Mouse (Mus musculus): Measurements from ENCODE around the gene Tmem63a.
A peak's percentile ranks its signal among the peaks of the same experiment; 100 is the strongest.

Gene Tmem63a

GRCm38 (mm10) chr1:181009011-181009590, 67.0 kb downstream of the Tmem63a start:
- no peak for DNase-seq (ENCODE audit: low spot score in 2 of 2)

DNA sequence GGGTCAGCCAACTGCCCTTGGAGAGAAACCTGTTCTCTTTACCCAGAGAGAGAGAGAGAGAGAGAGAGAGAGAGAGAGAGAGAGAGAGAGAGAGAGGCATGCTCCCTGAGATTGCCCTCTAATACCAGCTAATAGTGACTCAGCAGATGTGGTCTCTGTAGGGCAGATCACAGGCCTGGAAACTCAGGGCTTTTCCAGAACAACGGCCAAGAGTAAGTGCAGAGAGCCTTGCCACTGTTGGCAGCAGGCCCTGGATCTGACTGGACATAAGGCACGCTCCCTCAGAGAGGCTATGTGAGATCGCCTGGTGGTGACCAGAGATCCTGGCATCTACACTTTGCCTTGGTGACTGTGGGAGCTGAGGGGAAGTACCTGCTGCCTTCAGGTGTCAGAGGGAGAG, 67.6 kb downstream of the Tmem63a start:
- no peak for DNase-seq (ENCODE audit: low spot score in 2 of 2)

DNA sequence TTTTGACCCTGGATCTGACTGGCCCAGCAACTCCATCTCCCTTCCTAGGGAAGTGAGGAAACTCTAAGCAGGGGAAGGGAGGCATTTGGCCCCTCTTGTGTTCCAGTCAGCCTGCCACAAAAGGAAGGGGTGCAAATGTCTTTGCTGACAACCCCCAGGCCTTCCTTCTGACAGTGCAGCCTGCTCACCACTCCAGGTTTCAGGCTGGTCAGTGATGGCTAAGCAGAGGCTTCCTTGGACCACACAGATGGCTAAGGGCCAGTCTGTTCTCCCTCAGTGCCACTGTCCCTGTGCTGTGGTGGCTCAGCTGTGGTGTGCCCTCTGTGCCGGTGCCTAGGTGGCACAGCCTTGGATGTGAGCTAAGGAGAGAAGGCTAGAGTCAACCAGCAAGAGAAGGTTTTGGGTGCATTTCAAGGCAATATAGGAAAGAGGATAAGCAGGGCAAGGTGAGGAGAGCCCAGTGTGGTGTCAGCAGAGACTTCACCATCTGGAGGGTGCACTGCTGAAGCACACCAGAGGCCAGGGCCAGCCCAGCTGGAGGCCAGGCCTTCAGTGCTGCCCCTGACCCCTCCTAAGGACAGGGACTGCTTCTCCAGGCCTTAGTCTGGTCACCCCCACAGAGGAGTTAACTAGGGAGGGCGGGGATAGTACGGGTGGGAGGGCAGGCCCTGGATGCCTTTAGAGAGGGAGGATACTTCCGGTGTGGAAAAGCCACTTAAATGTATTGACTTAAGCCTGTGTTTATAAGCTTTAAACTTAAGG, 68.2 kb downstream of the Tmem63a start:
- DNase-seq (ENCODE audit: low spot score in 2 of 2) = peak in 1 of 2 experiments; percentile 15

- DNase-seq (ENCODE audit: low spot score in 2 of 2) = no peak
Measured at GRCm38 (mm10) chr1:181011601-181012000, 69.5 kb downstream of the Tmem63a start.

GRCm38 (mm10) chr1:181012416-181012815, 70.3 kb downstream of the Tmem63a start:
- no peak for DNase-seq (ENCODE audit: low spot score in 2 of 2)

GRCm38 (mm10) chr1:181013446-181013845, 71.3 kb downstream of the Tmem63a start:
- no peak for DNase-seq (ENCODE audit: low spot score in 2 of 2)

GRCm38 (mm10) chr1:181014731-181015500, 72.8 kb downstream of the Tmem63a start:
- peak in 1 of 2 experiments; percentile 38 for DNase-seq (ENCODE audit: low spot score in 2 of 2)

DNA sequence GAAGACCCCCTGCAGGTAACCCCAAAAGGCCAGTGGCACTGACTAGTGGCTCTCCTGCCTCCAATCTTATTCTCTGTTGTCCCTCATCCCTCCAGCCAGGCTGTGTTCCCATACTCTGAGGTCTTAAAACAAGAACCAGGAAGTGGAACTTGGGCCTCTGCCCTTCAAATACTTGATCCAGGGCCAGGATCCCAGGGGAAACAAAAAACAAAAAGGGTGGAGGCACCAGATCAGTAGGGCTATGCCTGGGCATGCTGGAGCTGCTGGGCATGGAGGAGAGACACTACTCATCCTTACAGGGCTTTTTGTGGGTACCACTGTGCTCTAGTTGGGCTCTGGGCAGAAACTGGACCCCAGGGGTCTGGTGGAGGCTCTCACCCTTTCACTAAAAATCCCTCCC, 73.4 kb downstream of the Tmem63a start:
- no peak for DNase-seq (ENCODE audit: low spot score in 2 of 2)

GRCm38 (mm10) chr1:181016045-181016444, 73.9 kb downstream of the Tmem63a start:
- no peak for DNase-seq (ENCODE audit: low spot score in 2 of 2)

- peak in 1 of 2 experiments; percentile 50 for DNase-seq (ENCODE audit: low spot score in 2 of 2)
Measured at GRCm38 (mm10) chr1:181016532-181017131, 74.5 kb downstream of the Tmem63a start.

DNA sequence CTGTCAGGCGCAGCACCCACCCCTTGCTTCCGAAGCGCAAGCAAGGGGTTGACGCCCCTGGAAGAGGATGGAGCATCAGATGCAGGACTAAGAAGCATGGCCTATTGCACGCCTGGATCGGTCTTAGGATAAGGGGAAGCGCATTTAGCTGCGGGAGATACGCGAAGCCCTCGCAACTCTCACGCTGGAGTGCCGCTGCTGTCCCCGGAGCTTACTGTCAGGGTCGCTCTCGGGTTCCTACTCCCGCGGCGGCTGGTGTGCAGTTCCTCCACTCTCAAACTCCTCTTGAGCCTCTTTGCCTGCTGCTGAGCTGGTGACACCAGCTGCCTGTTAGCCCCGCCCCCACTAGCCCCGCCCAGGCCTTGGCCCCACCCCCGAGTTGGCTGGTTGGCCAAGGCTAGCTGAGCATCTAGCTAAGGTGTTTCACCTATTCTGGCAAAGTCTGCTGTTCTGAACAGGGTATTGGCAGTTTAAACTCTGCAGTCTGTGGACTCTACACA, 75.1 kb downstream of the Tmem63a start:
- DNase-seq (ENCODE audit: low spot score in 2 of 2) = peak; percentile 47 to 69

- no peak for DNase-seq (ENCODE audit: low spot score in 2 of 2)
Measured at GRCm38 (mm10) chr1:181017890-181018420, 75.8 kb downstream of the Tmem63a start.

DNA sequence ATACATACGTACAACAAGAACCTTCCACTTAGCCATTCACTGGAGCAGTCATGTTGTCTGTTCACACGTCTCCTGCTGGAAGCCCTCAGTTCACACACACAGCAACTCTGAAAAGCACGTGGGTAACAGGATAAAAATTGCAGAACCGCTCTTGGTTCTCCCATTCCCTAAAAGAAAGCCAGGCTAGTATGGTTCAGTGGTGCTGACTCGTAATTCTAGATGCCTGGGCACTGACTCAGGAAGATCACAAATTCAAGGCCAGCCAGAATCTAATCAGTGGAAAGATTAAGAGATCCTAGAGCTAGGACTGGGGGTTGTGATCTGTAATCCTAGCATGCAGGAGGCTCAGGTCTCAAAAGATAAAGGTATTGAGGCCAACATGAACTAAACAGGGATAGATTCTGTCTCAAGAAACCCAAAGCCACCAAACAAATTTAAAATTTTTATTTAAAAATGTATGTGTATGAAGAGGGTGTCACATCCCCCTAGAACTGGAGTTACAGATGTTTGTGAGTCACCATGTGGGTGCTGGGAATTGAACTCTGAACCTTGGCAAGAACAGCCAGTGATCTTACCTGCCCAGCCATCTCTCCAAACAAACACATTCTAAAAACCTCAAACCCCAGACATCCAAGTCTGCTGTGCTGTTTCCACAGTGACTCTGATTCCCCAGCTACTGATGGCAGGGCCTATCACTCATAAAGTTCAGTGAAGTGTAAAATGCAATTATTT, 78.8 kb downstream of the Tmem63a start, which contains the start of gene Ephx1:
Gene Ephx1, minus strand, starts transcription at position 149 of the 732 bp plus-strand sequence.
- no peak for DNase-seq (ENCODE audit: low spot score in 2 of 2)

DNA sequence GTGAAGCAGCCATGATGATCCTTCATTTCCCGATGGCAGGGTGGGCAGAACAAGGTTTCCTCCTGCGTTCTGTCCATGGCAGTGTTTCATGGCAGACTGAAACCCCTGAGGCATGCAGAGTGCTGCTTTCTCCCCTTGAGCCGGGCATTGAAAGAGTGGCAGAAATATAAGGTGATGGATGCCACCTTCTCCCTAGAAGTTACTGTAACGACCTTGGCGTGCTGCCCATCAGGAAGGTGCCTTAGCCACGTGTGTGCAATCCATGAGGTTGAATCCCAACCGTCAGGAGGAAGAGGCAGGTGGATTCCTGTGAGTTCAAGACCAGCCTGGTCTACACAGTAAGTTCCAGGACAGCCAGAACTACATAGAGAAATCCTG, 79.3 kb downstream of the Tmem63a start:
- no peak for DNase-seq (ENCODE audit: low spot score in 2 of 2)

DNA sequence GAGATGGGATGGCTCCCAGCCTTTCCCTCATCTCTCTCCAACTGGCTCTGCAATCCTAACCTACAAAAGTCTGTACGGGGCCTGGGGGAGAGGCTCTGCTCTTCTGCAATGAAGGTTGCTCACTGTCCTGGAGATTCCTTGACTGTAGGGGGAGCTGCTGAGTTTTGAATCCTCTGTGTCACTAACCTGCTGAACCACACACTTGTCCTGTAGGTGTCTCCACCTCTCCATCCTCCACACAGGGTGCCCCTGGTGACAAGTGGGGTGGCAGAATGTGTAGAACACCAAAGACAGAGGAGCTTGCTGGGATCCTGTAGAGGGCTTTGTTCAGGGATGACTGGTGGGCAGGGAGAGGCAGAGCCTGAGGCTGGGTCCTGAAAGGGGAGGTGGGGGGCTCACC, 80.1 kb downstream of the Tmem63a start:
- DNase-seq (ENCODE audit: low spot score in 2 of 2) = peak in 1 of 2 experiments; percentile 54

Measured in cerebellum, postnatal 4 days (tissue).